Mouse (Mus musculus) cerebellum, adult 2 months (tissue): ENCODE data around the gene Ppox.

Experiments
- CTCF ChIP-seq: fragments of 200-500 bp; IDR thresholded peaks from 2 replicates; pipeline ENCODE4 v1.5.1; 2011; ENCODE audit warnings: low read depth, mild to moderate bottlenecking, control low read depth, low read length, moderate library complexity, borderline replicate concordance; ENCODE audit not compliant: insufficient read depth
- POLR2A ChIP-seq: fragments of 200-500 bp; IDR thresholded peaks from 2 replicates; pipeline ENCODE4 v1.6.1; 2011; ENCODE audit warnings: low read length, control low read depth, borderline replicate concordance; ENCODE audit not compliant: insufficient read depth

DNA sequence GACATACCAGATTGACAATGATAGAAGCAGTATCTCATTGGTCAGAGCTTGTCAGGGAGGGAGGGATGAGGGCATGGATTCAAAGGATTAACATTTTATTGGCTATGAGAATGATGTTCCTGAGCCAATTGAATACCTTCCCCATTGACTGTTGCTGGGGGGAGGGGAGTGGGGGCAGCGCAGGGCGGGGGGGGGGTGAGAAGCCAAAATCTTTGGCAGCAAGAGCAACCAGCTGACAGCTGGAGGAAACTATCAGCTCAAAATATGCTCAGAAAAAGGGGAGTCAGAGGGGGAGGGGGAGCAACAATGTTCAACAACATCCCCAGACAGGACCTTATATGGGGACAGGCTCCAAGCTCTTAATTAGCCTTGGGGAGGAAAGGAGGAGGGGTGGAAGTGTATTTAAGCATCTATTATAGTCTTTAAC, 17.8 kb downstream of the Ppox start:
- no peak for TF ChIP-seq CTCF
- no peak for TF ChIP-seq POLR2A
